Mouse (Mus musculus) thymus, postnatal 10 days (tissue): ENCODE measurements around the gene P3h1.

Experiments used
- DNase-seq, 2 experiments: peaks; one replicate each; pipeline ENCODE4 v3.0.0; 2021; ENCODE audit warnings: low spot score in 2 of 2

P3h1 gene

DNA sequence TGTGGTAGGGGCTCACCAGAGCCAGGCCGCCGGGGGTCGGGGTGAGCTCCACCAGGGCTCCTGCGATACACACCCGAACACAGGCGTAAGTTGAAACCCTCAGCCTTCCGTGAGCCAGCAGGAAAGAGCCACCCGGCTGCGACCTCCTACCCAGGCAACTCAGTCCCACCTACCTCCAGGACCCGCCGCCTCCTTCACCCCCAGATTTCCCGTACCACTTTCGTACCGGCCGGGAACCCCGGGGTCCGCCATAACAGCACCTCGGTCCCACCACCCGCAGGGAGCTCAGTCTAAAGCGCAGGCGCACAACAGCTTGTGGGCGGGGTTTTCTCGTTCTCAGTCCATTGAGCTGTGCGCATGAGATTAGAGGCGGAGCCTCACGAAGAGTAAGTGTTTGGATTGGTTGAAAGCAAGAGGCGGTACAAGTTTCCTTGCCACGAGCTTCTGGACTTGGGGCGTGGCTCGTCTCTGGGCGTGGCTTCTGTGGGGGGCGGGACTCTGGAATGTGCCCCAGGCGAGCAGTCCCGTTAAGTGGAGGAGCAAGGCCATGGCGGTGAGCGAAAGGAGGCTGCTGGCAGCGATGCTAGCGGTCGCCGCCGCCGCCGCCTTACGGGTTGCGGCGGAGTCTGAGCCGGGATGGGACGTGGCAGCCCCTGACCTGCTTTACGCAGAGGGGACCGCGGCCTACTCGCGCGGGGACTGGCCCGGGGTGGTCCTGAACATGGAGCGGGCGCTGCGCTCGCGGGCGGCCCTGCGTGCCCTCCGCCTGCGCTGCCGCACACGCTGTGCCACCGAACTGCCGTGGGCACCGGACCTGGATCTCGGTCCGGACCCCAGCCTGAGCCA lies at the start of gene P3h1, which contains the start of gene AU022252:
Gene P3h1, plus strand, starts transcription at position 506 of the 846 bp plus-strand sequence.
Gene AU022252, minus strand, starts transcription at position 303 of the 846 bp plus-strand sequence.
- DNase-seq: peak; percentile 99

DNA sequence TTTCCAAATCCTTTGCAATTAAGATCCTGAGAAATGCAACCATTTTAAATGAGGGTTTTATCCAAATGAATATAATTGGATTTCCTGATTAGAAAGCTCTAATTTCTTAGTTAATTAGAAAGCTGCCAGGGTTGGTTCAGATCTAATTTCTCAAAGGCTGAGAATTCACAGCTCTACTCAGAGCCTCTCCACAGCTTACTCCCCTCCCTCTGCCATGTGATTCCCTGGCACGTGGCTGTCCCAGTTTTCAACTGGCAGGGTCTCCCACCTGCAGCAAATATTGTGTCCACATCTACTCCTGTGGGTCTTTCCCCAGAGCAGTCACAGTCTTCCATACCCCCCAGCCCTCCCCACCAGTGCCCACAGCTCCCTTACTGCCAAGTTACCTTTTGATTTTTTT lies 49.2 kb upstream of the P3h1 start:
- no peak for DNase-seq

DNA sequence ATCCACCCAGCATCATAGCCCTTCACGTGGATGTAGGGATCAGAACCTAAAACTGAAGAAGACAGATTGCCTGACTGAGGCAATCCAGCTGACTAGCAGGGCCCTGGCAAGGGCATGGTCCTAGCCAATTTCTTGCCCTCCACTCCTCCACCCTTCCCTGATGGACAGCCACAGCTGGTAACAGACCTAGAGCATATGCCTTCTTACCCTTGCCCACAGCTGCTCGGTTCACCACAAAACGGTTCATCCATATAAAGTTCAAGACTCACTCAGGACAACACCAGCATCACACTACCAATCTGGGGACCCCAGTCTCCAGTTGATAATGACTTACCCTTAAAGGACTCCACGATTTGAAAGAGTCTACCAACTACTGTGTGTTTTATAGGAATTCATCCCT lies 46.9 kb upstream of the P3h1 start:
- no peak for DNase-seq

DNA sequence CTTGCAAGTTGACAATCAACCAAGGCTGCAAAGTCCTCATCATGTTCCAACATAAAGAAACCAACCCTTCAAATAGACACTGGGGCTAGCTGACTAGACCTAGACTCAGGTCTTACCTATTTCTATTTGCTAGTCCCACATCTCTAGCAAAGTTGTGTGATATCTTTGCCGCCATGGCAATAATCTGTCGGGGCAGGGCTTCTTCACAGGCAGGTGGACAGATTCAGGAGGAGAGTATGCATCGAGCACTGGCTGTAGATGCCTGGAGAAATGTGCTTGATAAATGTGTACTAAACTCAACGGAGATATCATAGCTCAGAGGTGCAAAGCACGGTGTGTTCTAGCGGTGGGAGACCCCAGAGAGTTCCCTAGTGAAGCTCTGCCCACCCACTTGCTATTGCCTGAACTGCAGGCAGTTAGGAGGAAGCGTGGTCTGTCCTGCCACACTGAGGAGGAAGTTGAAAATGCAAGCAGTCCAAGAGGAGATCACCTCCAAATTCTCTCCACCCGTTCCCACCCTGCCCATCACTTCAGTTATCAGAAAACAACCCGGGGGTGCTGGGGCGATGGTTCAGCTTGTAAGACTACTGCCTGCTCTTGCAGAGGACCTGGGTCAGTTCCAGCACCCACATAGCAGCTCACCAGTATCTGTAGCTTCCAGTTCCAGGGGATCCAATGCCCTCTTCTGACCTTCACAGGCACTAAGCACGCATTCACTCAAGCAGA lies 44.5 kb upstream of the P3h1 start:
- DNase-seq: no peak

DNA sequence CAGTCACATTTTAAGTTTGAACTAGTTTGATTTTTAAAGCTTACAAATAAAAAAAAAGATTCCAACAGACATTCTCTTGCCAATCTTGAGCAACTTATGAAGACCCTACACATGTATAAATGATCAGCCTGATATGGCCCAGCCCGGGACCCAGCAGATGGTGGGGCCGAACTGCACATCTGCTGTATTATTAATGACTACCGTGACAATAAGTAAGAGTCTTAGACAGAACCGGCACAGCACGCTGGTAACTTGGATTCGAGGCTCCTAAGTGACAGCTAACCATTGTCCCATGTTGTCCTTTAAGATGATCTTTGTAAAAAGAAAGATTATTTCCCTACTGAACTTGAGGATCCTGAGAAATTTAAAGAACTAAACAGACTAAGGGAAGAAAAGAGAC lies 43.3 kb upstream of the P3h1 start:
- DNase-seq: no peak

DNA sequence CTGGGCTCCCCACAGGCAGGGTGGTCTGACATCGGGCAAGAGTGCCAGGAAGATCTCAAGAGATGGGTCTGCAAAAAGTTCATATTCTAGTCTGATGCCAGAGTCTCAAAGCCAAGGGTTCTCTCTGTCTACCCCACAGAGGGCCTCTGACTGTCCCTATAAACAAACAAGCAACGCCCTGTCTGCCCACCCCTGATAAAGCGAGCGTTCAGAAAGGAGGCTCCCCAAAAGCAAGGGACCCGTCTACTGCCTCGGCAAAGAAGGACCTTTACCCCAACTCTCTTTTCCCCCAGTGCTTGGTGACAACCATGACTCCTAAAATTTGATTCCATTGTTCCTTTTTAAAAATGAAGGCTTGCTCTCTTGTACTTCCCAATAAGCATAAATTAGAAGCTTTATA lies 42.9 kb upstream of the P3h1 start, which contains the start of gene Ermap:
Gene Ermap, minus strand, starts transcription at position 148 of the 400 bp plus-strand sequence.
- no peak for DNase-seq

DNA sequence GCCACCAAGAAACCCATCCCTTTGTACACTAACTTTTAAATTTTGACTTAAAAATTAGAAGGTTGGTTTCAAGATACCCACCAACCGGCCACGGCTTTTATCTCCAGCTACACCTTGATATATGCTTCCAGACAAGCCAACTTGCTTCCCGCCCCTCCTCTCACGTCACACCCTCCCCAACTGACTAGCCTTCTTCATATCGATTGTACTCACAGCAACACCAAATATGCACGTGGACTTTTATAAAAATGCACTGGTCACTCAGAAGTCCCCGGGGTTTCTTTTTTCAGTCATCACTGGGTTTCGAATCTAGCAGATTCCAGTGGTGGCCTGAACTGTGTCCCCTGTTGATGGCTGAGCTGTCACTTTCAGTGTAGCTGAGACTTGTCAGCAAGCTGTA lies 42.1 kb upstream of the P3h1 start:
- DNase-seq: no peak

DNA sequence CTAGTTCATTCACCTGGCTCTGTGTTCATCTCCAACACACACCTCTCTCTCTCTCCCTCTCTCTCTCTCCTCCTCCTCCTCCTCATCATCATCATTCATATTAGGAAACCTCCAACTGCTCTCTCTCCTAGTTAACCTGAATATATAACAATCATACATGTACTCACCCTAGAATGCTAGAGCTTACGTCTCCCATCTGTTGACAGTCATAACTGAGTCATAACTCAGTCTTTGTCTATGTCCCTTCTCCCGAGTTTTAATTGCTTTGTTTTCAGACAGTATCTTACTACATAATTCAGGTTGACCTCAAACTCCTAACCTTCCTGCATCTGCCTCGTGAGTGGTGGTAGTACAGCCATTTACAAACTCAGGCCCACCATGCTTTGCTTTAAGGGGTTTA lies 41.4 kb upstream of the P3h1 start:
- no peak for DNase-seq

DNA sequence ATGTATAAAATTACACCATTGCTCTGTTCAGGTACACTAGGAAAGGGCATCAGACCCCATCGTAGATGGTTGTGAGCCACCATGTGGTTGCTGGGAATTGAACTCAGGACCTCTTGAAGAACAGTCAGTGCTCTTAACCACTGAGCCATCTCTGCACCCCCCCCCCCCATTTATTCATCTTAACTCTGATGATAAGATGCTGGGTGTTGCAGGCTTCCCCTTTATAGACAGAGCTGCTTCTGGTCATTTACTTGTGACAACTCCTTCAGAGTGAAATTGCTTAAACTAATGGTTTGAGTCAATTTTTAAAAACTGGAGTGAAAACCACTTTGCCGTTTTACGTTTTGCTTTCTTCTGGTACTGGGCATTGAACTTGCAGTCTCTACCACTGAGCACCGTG lies 40.0 kb upstream of the P3h1 start:
- no peak for DNase-seq

DNA sequence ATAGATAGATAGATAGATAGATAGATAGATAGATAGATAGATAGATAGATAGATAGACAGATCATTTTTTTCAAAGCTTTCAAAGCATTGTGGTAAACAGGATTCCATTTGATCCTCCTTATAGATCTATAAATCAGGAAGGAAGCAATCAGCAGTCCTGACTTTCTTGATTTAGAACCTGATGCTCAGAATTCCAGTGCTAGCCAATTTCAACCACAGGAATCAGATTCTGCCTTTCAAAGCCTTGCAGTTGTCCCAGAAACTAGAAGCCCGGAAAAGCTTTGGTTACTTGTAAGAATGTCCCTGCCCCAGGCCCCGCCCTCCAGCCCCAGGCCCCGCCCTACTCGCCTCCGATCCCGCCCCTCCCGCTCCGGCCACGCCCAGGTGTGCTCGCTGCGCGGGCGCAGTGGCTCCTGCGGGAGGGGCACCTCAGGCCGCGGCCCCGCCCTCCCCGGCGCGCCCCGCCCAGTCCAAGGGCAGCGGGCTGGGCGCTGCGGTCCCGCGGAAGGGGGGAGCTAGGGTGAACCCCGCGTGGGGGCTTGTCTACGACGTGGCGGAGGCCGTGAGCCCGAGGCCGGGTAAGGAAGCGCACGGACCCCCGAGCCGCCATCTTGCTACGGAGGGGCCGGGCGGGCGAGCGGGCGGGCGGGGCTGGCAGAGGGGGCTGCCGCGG lies 37.7 kb upstream of the P3h1 start, which contains the start of gene Svbp:
Gene Svbp, plus strand, starts transcription at position 398 of the 673 bp plus-strand sequence.
- peak; percentile 76 to 90 for DNase-seq

DNA sequence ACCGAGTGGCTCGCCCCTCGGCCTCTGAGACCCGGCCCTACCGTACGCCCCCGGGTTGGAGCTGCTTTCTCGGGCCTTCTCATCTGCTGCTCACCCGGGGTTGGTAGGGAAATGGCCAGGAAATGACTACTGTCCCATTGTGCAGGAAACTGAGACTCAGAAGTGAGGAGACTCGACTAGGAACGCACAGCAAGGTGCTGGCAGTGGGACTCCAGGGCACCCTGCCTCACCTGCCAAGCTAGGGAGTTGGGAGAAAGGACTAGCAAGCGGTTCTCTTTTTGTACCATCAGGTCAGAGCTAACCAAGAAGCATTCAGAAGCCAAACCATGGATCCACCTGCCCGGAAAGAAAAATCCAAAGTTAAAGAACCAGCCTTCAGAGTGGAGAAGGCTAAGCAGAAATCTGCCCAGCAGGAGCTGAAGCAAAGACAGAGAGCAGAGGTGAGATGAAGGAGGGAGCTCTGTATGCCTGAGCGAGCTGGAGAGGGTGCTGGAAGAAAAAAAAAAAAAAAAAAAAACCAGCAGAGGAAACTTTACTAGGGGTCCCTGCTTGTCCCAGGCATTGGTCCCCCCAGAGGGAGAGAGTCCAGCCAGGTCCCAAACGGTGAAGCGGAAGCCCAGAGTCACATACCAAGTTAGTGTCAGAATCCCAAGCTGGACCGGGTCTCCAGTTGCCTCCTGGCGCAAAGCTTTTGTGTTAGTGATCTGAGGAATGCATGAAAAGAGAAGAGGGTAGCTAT lies 37.0 kb upstream of the P3h1 start:
- DNase-seq: no peak

DNA sequence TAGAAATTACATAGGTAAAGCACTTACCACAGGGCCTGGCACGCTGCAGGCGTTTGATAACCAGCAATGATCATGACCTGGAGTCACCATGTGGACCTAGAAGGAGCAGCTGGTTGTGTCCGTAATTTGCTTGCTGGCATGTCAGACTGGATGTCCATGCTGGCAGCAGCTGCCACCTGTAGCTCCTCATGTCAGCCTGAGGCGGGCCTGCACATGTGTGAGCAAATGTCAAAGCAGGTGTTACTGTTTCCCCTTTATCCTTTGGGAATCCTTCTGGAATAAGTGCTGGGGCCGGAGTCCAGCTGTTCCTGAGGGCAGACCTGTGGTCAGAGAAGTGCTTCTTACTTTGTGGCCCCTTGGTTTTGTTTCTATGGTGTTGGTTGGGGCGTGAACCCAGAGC lies 34.6 kb upstream of the P3h1 start:
- DNase-seq: no peak

DNA sequence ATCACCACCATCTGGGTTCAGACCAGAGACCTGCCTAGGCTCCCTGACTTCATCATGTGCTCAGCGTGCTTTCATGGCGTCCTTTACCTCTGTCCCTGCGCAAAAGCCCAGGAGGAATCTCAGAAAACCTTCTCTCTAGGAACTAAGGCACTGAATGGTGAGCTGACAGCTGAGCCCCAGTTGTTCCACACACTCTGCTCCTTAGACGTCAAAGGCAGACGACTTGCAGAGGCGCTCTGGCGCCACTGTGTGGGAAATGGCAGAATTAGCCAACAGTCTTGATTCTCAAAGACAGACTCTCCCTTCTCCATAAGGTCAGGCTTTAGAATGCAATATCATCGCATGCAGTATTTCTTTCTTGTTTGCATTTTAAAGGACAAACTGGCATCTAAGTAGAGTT lies 28.0 kb upstream of the P3h1 start:
- DNase-seq: peak; percentile 13 to 55

DNA sequence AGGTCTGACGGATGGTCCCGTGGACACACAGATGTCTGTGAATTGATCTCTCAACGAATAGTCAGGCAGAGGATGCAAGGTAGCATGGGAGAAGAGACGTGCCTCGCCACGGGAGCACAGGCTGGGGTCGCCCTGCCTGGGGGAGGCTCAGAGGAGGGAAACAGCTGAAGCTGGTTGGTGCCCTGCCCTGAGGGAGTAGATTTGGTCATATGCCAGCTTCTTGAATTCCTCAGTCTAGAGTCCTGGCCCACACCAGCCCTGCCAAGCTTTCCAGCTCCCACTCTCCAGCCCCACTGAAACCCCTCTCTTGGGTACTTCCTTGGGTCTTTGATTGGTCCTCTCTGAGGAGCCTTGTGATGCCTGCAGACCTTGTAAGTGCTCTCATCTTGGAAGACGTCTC lies 16.0 kb upstream of the P3h1 start:
- DNase-seq: no peak

DNA sequence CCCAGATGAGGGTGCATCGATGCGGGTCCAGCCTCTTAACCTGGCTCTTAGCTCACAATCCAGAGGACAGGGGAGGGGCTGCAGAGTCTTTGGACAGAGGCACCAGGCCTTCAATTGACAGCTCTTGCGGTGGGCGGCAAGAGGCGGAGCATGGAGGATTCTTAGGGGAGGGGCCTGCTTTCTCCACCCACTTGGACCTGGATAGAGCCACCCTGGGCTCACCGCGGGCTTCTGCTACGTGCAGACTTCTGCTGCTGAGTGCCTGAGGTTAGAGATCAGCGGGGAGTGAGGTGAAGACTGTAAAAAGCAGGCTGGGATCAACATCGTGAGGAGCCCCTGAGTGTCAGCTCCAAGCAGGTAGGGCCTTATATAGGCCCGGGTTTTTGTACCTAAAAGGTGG lies 14.5 kb upstream of the P3h1 start, which contains the start of gene Tmem269:
Gene Tmem269, minus strand, starts transcription at position 49 of the 400 bp plus-strand sequence.
- no peak for DNase-seq

DNA sequence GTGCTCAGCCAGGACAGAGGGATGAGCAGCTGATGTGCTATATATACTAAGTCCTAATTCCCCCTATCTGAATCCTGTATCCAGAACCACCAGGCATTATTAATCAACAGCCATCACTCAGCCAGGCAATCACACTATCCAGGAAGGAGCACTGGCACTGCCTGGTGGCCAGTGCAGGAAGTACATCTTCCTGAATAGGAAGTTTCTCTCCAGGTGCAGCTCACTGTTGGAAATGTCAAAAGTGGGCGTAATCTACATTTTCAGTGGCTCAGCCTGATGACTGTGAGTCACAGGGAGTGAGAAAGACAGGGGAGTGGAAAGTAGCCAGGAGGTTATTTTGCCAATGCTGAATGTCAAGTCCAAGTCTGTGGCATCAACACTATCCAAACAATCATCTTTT lies 9.0 kb upstream of the P3h1 start:
- DNase-seq: no peak

DNA sequence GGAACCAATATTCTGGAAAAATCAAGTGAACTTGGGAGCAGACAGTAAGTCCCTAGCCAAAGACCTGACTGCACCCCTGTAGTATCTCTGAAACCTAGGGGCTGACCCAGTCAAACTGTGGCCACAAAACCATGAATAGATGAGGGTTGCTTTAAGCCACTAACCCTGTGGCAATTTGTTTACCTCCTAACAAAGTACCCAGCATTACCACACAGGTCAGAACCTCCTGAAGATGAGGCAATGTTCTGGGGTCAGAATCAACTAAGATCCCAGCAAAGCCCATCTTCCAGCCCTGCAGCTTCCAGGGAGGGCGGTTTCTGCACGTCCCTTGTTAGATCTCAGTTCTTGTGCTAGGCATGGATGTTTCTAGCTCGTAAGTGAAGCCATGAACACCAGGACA lies 8.2 kb upstream of the P3h1 start:
- no peak for DNase-seq

DNA sequence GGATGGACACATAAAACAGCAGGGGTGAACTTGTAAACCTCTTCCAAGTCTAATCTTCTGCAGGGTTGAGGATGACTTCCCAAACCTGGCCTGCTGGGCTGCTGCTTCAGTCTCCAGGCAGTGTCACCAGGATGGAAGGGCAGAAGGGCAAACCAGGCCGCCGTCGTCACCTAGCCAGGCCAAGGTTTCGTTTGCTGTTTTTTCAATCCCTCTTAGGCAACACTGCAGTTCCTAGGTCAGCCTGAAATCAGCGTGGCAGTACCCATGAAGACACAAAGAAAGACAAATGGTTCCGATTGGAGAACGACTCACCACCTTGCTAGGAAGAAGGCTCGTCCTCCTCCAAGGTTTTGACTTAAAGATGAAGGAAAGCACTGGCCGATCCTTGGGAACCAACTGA lies 7.0 kb upstream of the P3h1 start:
- no peak for DNase-seq

DNA sequence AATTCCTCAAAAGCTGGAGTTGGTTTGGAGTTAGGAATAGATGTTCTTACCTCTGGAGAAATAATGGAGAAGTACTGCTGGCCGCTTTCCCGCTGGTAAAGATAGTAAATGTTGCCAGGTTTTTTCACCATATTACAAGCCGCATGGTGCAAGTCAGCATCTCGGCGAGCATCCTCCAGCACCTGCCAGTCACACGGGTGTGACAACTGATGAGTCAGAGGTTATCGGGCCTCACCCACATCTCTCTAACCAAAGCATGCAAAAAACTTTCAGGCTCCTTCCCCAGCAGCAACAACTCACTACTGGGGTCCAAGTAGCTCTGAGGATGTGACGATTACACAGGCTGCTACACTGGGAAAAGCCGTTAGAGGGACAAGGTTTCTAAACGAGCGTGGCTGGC lies 6.0 kb upstream of the P3h1 start:
- DNase-seq: no peak

DNA sequence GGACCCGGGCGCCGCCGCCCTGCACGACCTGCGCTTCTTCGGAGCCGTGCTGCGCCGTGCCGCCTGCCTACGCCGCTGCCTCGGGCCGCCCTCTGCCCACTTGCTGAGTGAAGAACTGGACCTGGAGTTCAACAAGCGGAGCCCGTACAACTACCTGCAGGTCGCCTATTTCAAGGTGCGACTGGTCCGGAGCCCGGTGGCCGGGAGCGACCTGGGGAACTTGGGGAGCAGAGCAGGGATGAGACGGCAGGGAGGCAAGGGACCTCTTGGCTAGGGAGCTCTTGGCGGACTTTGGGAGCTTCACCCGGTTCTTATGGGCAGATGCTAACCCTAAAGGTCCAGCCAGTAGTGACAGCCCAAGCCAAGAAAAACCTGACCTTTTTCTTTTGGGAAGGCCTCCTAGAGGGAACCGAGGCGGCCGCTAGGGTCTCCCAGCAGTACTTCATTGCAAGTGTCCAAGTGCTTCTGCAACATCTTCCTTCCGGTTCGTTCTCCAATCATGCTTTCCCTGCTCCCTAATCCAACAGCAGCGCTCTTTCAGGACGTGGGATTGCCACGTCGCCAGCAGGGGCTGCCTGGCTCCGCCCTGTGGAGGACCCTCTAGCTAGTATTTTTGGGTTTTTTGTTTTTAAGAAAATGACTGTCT lies 664 bp downstream of the P3h1 start:
- peak in 1 of 2 experiments; percentile 31 for DNase-seq

DNA sequence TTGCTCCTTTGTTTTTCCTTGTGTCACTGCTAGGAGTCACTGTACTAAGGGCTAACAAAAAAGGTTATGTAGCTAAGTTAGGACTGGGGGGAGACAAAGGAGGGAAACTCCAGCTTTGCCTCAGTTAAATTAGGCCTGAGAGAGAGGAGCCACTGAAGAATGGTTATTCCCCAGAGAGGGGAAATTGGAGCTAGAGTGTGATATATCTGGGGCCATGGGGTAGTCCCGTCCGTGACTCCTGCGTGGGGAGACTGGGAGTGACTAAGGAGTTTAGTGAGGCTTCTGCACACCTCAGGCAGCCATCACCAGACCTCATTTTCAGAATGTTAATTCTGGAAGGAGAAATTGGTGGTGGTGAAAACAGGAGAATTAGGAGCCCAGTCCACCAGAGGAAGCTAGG lies 1.6 kb downstream of the P3h1 start:
- no peak for DNase-seq
